Mouse (Mus musculus) kidney, embryonic 15.5 days (tissue): ENCODE results near the gene Tgif2. TPM values are rescaled to one million over a fixed set of nuclear protein-coding genes. Genes with fewer than 3 reads are reported as not detected.
"Not testable (repeated sequence)": the region's sequence is repeated elsewhere in the genome, so short reads cannot be mapped to it uniquely, and the experiment has no call there.

Source experiments
- ATAC-seq: fragments of 200-750 bp; cut with Nextera tagmentation; replicated peaks from 2 replicates; pipeline ENCODE4 v1.8.0; 2017; ENCODE audit warnings: moderate TSS enrichment; ENCODE audit not compliant: low FRiP score
- H3K27ac ChIP-seq: fragments of 300-500 bp; sonication (generic); 2 replicates; pipeline ENCODE4 v1.5.1; 2015; ENCODE audit warnings: mild to moderate bottlenecking, inconsistent platforms
- H3K27me3 ChIP-seq: fragments of 300-500 bp; sonication (generic); 2 replicates; pipeline ENCODE4 v1.6.1; 2015; ENCODE audit warnings: inconsistent platforms
- H3K36me3 ChIP-seq: fragments of 300-500 bp; sonication (generic); 2 replicates; pipeline ENCODE4 v1.6.1; 2015; ENCODE audit warnings: inconsistent platforms
- H3K4me1 ChIP-seq: fragments of 300-500 bp; sonication (generic); 2 replicates; pipeline ENCODE4 v1.6.1; 2015; ENCODE audit warnings: inconsistent platforms
- H3K4me2 ChIP-seq: fragments of 300-500 bp; sonication (generic); 2 replicates; pipeline ENCODE4 v1.6.1; 2015; ENCODE audit warnings: moderate library complexity, mild to moderate bottlenecking, inconsistent platforms
- H3K4me3 ChIP-seq: fragments of 300-500 bp; sonication (generic); replicated peaks from 2 replicates; pipeline ENCODE4 v1.5.1; 2015; ENCODE audit warnings: mild to moderate bottlenecking, inconsistent platforms
- H3K9ac ChIP-seq: fragments of 300-500 bp; sonication (generic); 2 replicates; pipeline ENCODE4 v1.6.1; 2015; ENCODE audit warnings: mild to moderate bottlenecking, inconsistent platforms
- H3K9me3 ChIP-seq: fragments of 300-500 bp; sonication (generic); replicated peaks from 2 replicates; pipeline ENCODE4 v1.6.1; 2016; ENCODE audit warnings: inconsistent platforms
- WGBS: fragments of 180-500 bp; shearing (Covaris S2); methylation state at CpG from one replicate; pipeline ENCODE4 v1.1.7; 2015; ENCODE audit warnings: mixed read lengths; 5-methylcytosine and 5-hydroxymethylcytosine counted together
- polyA plus RNA-seq: library from polyadenylated mRNA; unstranded; fragments of >200 nt; fragmentation: Nextera tagmentation; extraction: Ambion mirVana; gene quantifications from 2 replicates; pipeline ENCODE4 v1.2.1, GENCODE M21; 2015

Tgif2 gene
- polyA plus RNA-seq, 1 experiment from 2014 or later: 68.5 TPM

DNA sequence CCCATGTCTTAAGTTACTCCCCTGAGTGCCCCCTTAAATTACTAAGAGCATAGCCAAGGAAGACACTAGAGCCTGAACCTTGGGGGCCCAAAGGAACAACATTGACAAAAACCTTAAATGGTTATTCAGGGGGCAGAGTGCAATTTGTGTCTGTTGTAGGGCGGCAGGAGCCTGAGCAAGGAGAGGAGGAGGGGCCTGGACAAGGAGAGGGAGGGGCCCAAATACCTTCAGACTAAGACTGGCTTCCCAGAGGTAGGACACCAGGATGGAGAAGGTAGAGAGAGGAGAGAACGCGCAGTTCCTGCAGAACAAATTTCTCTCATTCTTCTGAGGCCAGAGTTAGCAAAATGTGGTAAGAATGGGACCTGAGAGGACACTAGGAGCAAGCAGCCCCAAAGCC, 24.4 kb upstream of the Tgif2 start:
- H3K36me3 ChIP-seq: no peaks in the 10 kb centered on the region
- no peaks in the 10 kb centered on the region for H3K27me3 ChIP-seq
- peaks cover 30% of the 10 kb centered on the region for H3K4me1 ChIP-seq
- WGBS: 61% methylated on average over 3 of the region's 3 CpGs
- no peak overlapping the region for H3K4me3 ChIP-seq
- no peak overlapping the region for H3K9ac ChIP-seq
- peak overlapping the region; percentile 91 for H3K27ac ChIP-seq
- H3K4me2 ChIP-seq: peak overlapping the region; percentile 39; the same call in 1 of the 2 replicates
- H3K9me3 ChIP-seq: no peaks in the 10 kb centered on the region
- no peak for ATAC-seq

DNA sequence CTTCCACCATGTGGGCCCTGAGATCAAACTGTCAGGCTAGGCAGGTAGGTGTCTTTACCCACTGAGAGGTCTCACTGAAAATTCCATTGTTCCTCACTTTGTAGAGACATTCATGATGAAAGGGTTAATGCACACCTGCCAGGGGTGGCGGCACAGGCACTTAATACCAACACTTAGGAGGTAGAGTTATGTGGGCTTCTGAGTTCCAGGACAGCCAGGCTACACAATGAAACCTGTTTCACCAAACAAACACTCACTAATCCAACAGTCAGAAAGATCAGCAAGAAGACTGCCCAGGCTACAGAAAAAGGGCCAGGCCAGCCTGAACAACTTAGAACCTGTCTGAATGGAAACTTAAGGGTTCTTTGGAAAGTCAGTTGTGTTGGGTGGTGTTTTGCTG, 23.7 kb upstream of the Tgif2 start:
- ATAC-seq: no peak; the same call in 1 of the 2 replicates
- Histone ChIP-seq H3K9ac (no peak overlapping the region), H3K4me2 (no peak overlapping the region), H3K36me3 (no peaks in the 10 kb centered on the region), H3K27me3 (no peaks in the 10 kb centered on the region), H3K4me3 (no peak overlapping the region), H3K9me3 (no peaks in the 10 kb centered on the region), H3K4me1 (peaks cover 30% of the 10 kb centered on the region), H3K27ac (no peak overlapping the region)
- 65% methylated on average over 1 of the region's 1 CpGs for WGBS

DNA sequence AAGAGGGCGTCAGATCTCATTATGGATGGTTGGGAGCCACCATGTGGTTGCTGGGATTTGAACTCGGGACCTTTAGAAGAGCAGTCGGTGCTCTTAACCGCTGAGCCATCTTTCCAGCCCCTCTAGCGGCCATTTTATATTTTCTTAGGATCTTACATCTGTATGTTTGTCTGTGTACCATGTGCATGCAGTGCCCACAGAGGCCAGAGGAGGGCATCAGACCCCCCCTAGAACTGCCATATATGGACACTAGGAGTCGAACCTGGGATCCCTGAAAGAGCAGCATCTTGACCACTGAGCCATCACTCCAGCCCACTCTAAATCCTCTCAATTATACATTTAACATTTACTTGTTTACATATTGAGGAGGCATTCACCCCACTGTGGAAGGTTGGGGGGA, 14.7 kb upstream of the Tgif2 start:
- 87% methylated on average over 6 of the region's 6 CpGs for WGBS
- not testable (repeated sequence) for H3K4me1 ChIP-seq, H3K27me3 ChIP-seq, H3K4me3 ChIP-seq, H3K9me3 ChIP-seq, H3K9ac ChIP-seq, H3K4me2 ChIP-seq, H3K27ac ChIP-seq, ATAC-seq
- peaks cover 14% of the 10 kb centered on the region for H3K36me3 ChIP-seq

DNA sequence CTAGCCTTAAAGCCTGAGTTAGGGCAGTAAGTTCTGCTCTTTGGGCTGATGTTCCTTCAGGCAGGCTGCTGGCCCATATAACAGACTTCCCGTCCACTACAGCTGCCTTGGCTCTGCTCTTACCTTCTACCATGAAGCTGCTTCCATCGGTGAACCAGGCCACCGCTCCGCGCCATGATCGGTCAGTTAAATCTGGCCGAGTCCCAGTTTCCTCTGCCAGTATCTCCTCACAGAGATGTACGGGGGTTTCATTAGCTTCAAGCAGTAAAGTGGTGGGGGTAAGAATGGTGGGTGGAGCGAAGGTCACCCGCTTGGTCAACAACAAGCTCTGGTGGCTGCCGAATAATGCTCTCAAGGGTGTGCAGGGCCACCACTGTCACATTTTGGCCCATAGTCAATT, 5.5 kb upstream of the Tgif2 start:
- Histone ChIP-seq H3K27me3 (no peaks in the 10 kb centered on the region), H3K9ac (no peak overlapping the region), H3K4me1 (peaks cover 12% of the 10 kb centered on the region), H3K27ac (no peak overlapping the region), H3K4me2 (no peak overlapping the region), H3K36me3 (peaks cover 84% of the 10 kb centered on the region), H3K9me3 (peaks cover 31% of the 10 kb centered on the region), H3K4me3 (no peak overlapping the region)
- ATAC-seq: no peak
- 96% methylated on average over 11 of the region's 11 CpGs for WGBS

DNA sequence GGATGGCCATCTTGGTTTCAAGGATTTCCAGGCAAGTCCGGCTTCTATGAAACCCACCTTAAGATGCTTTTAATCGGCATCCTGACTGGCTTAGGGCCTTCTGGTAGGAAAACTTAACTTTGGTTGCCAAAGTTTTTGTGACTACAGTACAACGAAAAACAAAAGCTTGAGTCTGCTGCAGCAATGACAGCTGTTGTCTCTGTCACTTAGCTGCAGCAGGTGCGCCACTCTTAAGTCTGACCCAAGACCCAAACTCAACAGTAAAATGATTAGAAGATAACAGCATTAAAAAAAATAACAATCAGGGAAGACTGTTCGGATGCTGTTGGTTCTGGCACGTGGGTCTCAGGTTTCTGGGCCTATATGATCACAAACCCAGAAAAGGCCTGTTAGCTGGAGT, 968 bp upstream of the Tgif2 start:
- Histone ChIP-seq H3K9ac (no peak overlapping the region; the same call in 1 of the 2 replicates), H3K4me2 (peak overlapping the region; percentile 86), H3K36me3 (peaks cover 39% of the 10 kb centered on the region), H3K9me3 (no peaks in the 10 kb centered on the region), H3K4me1 (peaks cover 42% of the 10 kb centered on the region), H3K27me3 (no peaks in the 10 kb centered on the region), H3K4me3 (peak overlapping the region; percentile 78), H3K27ac (peak overlapping the region; percentile 94)
- WGBS: 62% methylated on average over 6 of the region's 6 CpGs
- no peak for ATAC-seq

DNA sequence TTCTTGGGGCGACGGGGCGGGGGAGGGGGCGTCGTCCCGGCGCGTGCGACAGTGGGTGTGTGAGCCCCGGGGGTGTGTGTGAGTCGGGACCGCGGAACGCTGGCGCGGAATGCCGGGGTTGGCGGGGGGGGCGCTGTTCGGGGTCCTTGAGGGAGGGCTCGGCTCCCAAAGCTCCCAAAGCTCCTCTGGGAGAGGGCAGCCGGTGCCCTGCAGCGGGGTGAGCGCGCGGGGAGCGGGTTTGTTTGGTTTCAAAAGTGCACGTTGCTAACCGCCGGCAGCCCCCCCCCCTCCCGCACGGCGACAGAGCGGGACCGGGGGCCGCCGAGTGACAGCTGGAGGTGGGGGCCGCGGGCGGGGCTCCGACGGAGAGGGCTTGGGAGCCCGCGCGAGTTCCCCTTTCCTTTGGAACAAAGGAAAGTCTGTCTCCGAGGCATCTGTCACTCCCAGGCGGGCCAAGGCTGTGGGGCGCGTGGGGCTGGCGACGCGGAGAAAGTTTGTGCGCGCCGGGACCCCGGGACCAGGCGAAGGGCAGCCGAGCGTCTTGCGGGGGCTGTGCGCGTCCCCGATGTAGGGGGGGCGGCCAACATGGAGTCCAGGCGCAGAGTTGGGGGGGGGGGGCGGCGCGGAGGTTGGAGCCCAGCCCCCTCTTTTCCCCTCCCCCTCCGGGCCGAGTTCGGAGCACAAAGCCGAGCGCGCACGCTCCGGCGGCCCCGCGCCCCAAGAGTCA, 657 bp downstream of the Tgif2 start:
- peak overlapping the region; percentile 86 for H3K4me2 ChIP-seq
- WGBS: under 1% methylated on average over 74 of the region's 79 CpGs

DNA sequence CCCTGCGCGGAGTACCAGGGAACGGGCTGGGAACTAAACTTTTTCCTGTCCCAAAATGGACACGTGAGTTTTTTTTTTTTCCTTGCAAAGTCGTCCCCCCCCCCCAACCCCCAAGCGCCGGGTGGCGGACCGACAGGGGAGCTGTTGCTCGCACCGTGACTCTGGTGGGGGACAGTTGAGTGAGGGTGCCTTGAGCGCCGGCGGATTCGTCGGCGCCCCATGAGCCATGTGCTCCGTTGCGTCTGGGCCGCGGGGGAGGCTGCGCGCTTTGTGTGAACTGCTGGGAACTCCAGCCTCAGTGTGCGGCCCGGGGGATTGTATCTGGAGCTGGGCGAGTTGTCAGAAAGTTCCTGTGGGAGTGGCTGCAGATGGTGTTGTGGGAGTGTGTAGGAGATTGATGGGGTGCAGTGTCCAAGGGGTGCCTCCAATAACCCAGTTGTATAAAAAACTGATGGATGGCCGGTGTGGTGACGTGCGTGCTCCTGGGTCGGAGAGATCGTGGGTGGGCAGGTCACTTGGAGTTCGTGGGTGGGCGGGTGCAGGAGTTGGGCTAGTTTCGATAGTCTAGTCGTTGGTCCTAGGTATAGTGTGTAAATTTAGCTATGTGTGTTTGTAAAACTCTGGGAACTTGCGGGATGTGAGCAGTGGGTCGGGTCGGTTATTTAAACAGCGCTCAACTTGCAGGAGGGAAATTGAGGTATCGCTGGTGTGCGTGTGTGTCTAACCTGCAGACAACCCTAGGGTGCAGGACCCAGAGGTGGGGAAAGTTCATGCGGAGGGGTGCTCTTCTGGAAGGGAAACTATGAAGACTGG, 1.4 kb downstream of the Tgif2 start:
- H3K27me3 ChIP-seq: no peaks in the 10 kb centered on the region
- WGBS: under 1% methylated on average over 41 of the region's 42 CpGs

More for the DNA sequence above, 657 bp downstream of the Tgif2 start:
- H3K9me3 ChIP-seq: no peaks in the 10 kb centered on the region
- peaks cover 34% of the 10 kb centered on the region for H3K36me3 ChIP-seq
- ATAC-seq: peak; percentile 25
- H3K4me1 ChIP-seq: peaks cover 59% of the 10 kb centered on the region
- H3K9ac ChIP-seq: peak overlapping the region; percentile 84
- H3K27ac ChIP-seq: peak overlapping the region; percentile 94
- H3K27me3 ChIP-seq: no peaks in the 10 kb centered on the region
- H3K4me3 ChIP-seq: peak overlapping the region; percentile 78

DNA sequence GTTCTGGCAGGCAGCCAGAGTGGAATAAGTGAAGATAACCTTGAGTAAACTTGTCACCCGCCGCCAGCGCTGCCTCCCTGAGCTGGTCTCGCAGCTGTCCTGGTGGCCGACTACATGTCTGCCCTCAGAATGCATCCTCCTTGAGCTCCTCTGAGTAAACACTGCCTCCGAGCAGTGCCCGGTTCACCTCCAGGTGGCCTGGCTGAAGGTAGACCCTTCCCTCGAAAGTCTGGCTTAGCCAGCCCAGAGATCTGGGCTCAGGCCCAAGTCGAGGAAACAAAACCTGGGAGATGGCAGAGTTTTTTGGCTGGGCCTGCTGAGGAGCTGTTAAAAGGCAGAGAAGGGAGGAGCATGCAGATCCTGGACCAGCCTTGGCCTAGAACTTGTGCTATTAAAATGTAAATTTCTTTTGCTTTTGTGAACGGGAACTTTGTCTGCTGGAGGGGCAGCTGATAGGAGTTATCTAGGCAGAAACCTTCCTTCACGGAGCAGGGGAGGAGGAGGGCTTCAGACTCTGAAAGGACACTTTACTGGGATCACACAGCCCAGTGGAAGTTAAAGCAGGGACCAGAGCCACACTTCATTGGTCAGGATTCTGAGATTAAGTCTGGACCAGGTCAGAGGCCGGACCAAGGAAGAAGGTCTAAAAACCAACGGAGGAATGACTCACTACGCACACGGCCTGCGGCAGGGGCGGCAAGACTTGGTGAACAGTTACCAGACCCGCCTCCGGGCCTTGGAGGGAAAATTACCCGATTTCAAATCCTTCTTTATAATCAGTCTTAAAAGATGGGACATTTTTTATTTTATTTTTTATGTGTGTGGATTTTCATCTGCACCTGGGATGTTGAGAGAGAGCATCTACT, 2.3 kb downstream of the Tgif2 start:
- Histone ChIP-seq H3K9ac (peak overlapping the region; percentile 84), H3K27ac (peak overlapping the region; percentile 94), H3K36me3 (peaks cover 34% of the 10 kb centered on the region), H3K4me1 (peaks cover 63% of the 10 kb centered on the region), H3K9me3 (no peaks in the 10 kb centered on the region), H3K27me3 (no peaks in the 10 kb centered on the region), H3K4me2 (peak overlapping the region; percentile 86), H3K4me3 (peak overlapping the region; percentile 78)
- WGBS: 6% methylated on average over 20 of the region's 20 CpGs
- ATAC-seq: 0 out of 2 replicates have a peak, but pooled peaks have one; percentile 16

More for the DNA sequence above, 1.4 kb downstream of the Tgif2 start:
- H3K27ac ChIP-seq: peak overlapping the region; percentile 94
- no peaks in the 10 kb centered on the region for H3K9me3 ChIP-seq
- peaks cover 63% of the 10 kb centered on the region for H3K4me1 ChIP-seq
- H3K9ac ChIP-seq: peak overlapping the region; percentile 84
- peaks cover 34% of the 10 kb centered on the region for H3K36me3 ChIP-seq
- peak overlapping the region; percentile 78 for H3K4me3 ChIP-seq
- peak overlapping the region; percentile 86 for H3K4me2 ChIP-seq
- peak; percentile 63 for ATAC-seq

DNA sequence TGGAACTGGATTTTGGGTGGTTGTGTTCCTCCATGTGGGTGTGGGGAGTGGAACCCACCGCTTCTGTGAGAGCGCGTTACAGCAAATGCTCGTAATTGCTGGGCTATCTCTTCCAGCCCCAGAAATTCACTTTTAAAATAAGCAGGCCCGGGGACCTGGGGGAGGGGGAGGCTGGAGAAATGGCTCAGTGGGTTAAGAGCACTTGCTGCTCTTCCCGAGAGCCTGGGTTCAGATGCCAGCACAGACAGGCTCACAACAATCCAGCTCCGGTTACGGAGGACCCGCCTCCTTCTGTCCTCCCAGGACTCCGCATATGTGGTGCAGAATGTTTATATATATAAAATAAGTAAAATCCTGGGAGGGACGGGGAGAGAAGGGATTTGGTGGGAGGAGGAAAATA, 2.9 kb downstream of the Tgif2 start:
- Histone ChIP-seq H3K9ac (0 out of 2 replicates have a peak overlapping the region, but pooled peaks have one; percentile 84), H3K4me3 (peak overlapping the region; percentile 78), H3K9me3 (no peaks in the 10 kb centered on the region), H3K4me2 (peak overlapping the region; percentile 86), H3K27ac (peak overlapping the region; percentile 94), H3K27me3 (no peaks in the 10 kb centered on the region), H3K36me3 (peaks cover 34% of the 10 kb centered on the region), H3K4me1 (peaks cover 63% of the 10 kb centered on the region)
- 8% methylated on average over 11 of the region's 11 CpGs for WGBS
- no peak for ATAC-seq

DNA sequence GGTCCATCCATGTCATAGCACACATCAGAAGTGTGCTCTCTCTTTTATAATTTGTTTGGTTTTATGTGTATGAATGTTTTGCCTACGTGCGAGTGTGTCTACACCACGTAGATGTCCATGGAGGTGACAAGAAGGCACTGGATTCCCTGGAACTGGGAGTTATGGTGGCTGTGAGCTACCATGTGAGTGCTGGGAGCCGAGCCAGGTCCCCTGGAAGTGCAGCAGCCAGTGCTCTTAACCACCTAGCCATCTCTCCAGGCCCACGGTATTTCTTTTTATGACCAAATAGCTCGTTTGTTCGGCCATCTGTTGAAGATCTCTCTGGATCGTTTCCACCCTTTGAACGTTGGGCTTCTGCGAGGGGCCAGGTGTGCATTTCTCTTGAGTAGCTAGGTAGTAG, 3.5 kb downstream of the Tgif2 start:
- Histone ChIP-seq H3K27me3 (no peaks in the 10 kb centered on the region), H3K4me1 (peaks cover 65% of the 10 kb centered on the region), H3K27ac (peak overlapping the region; percentile 42; the same call in 1 of the 2 replicates)

DNA sequence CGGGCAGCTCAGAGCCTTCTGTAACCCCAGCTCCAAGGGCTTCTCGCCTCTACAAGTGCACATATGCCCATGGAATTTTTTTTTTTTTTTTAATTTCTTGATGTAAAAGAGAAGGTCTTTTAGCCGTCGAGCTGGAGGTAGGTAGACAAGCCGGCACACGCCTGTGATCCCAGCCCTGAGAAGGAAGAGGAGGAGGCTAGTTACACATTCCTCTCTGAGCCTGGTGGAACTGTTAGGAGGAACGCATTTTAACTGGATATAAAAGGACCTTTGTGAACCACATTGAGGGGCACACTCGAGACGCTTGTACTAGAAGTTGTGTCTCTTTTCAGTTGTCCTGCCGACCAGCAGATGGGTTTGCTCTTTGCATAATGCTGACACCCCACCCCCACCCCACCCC, 4.9 kb downstream of the Tgif2 start:
- Histone ChIP-seq H3K9me3 (no peaks in the 10 kb centered on the region), H3K36me3 (peaks cover 54% of the 10 kb centered on the region), H3K9ac (no peak overlapping the region), H3K27me3 (no peaks in the 10 kb centered on the region), H3K4me2 (no peak overlapping the region), H3K4me3 (no peak overlapping the region), H3K27ac (peak overlapping the region; percentile 32; the same call in 1 of the 2 replicates), H3K4me1 (peaks cover 54% of the 10 kb centered on the region)
- ATAC-seq: no peak
- WGBS: 46% methylated on average over 10 of the region's 10 CpGs

More for the DNA sequence above, 3.5 kb downstream of the Tgif2 start:
- H3K36me3 ChIP-seq: peaks cover 40% of the 10 kb centered on the region
- H3K9me3 ChIP-seq: no peaks in the 10 kb centered on the region
- ATAC-seq: no peak
- peak overlapping the region; percentile 86 for H3K4me2 ChIP-seq
- no peak overlapping the region for H3K9ac ChIP-seq
- WGBS: 51% methylated on average over 10 of the region's 10 CpGs
- no peak overlapping the region for H3K4me3 ChIP-seq
